Mouse (Mus musculus): Measurements from ENCODE around the gene Rce1.

DNA sequence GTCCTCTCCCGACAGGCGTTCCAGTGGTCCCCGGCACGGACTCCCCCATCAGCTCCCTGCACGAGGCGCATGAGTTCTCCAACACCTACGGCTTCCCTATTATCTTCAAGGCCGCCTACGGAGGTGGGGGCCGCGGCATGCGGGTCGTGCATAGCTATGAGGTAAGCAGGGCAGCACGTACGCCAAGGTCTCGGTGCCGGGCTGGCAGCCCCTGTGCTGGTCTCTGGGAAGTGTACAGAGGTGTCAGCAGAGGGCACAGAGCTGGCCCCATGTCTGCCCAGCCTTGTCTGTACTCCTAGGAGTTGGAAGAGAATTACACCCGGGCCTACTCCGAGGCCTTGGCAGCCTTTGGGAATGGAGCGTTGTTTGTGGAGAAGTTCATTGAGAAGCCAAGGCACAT, 23.0 kb downstream of the Rce1 start:
- TF ChIP-seq CTCF (IDR thresholded peaks at IDR 0.05; ENCODE audit: control insufficient read depth, insufficient read depth, low read length): no peak
- TF ChIP-seq POLR2A (IDR thresholded peaks at IDR 0.05; ENCODE audit: borderline replicate concordance, control insufficient read depth, low read depth, low read length): no peak

Data from bone marrow, adult 2 months (tissue).